ENCODE assay signal across 11 mouse cellular contexts in genomic region chr7:98289585-98289984, GRCm38 (mm10). TPM values are rescaled to one million over a fixed set of nuclear protein-coding genes. Genes with fewer than 3 reads are reported as not detected.
DNase-seq lines count a peak whose midpoint lies in the region; ATAC-seq and TF ChIP-seq lines count a peak whose summit lies in the region.
"Had no signal": no experiment of that assay in that cellular context is flagged by ENCODE, and none has a peak within 500 bp of the region (broad histone marks: within the 10 kb centered on the region; RNA-seq: fewer than 3 reads in every experiment).

No protein-coding gene starts in this region.

- no peaks in the 10 kb centered on the region for H3K27me3 ChIP-seq in hindbrain, postnatal 0 days (ENCODE audit: insufficient read depth, low read length)
- no peaks in the 10 kb centered on the region for H3K27me3 ChIP-seq in hindbrain, embryonic 12.5 days
- H3K27me3 ChIP-seq in lung, postnatal 0 days (replicated peaks; ENCODE audit: insufficient read depth, low read length), result no peaks in the 10 kb centered on the region
- H3K27me3 ChIP-seq in embryonic facial prominence, embryonic 10.5 days (replicated peaks; ENCODE audit: low read depth, poor library complexity, severe bottlenecking), result no peaks in the 10 kb centered on the region
- H3K27me3 ChIP-seq: limb, embryonic 12.5 days had no signal

- no peaks in the 10 kb centered on the region for H3K4me1 ChIP-seq in hindbrain, postnatal 0 days (ENCODE audit: insufficient read depth, low read length)
- H3K4me1 ChIP-seq in hindbrain, embryonic 12.5 days, result no peaks in the 10 kb centered on the region
- no peaks in the 10 kb centered on the region for H3K4me1 ChIP-seq in lung, postnatal 0 days (ENCODE audit: insufficient read depth, low read depth, low read length)
- no peaks in the 10 kb centered on the region for H3K4me1 ChIP-seq in embryonic facial prominence, embryonic 10.5 days
- H3K4me1 ChIP-seq: limb, embryonic 12.5 days had no signal

- 38% methylated on average over 3 of the region's 3 CpGs for WGBS in hindbrain, postnatal 0 days
- WGBS in hindbrain, embryonic 12.5 days, result 40% methylated on average over 3 of the region's 3 CpGs
- WGBS in lung, postnatal 0 days, result 42% methylated on average over 3 of the region's 3 CpGs
- WGBS in embryonic facial prominence, embryonic 10.5 days, result 32% methylated on average over 3 of the region's 3 CpGs

- TF ChIP-seq CTCF in hindbrain, postnatal 0 days (IDR thresholded peaks at IDR 0.05; ENCODE audit: low read depth), result peak; percentile 21; the same call in 1 of the 2 replicates
- TF ChIP-seq CTCF in lung, postnatal 0 days (IDR thresholded peaks at IDR 0.05), result peak; percentile 67

- H3K36me3 ChIP-seq in hindbrain, postnatal 0 days (ENCODE audit: insufficient read depth, low read length), result no peaks in the 10 kb centered on the region
- H3K36me3 ChIP-seq in hindbrain, embryonic 12.5 days, result no peaks in the 10 kb centered on the region
- H3K36me3 ChIP-seq in lung, postnatal 0 days (ENCODE audit: insufficient read depth, low read length), result no peaks in the 10 kb centered on the region
- H3K36me3 ChIP-seq in embryonic facial prominence, embryonic 10.5 days (replicated peaks), result no peaks in the 10 kb centered on the region
- H3K36me3 ChIP-seq: limb, embryonic 12.5 days had no signal

- no peaks in the 10 kb centered on the region for H3K9me3 ChIP-seq in hindbrain, postnatal 0 days (ENCODE audit: low read length)
- no peaks in the 10 kb centered on the region for H3K9me3 ChIP-seq in hindbrain, embryonic 12.5 days (replicated peaks)
- H3K9me3 ChIP-seq in lung, postnatal 0 days (ENCODE audit: low read length), result no peaks in the 10 kb centered on the region
- H3K9me3 ChIP-seq in embryonic facial prominence, embryonic 10.5 days, result no peaks in the 10 kb centered on the region
- H3K9me3 ChIP-seq: limb, embryonic 12.5 days had no signal

- H3K9ac ChIP-seq in hindbrain, postnatal 0 days (replicated peaks; ENCODE audit: low read length), result no peak overlapping the region
- no peak overlapping the region for H3K9ac ChIP-seq in hindbrain, embryonic 12.5 days
- no peak overlapping the region for H3K9ac ChIP-seq in lung, postnatal 0 days (replicated peaks; ENCODE audit: low read depth)
- H3K9ac ChIP-seq: limb, embryonic 12.5 days had no signal

- no peak overlapping the region for H3K27ac ChIP-seq in hindbrain, postnatal 0 days
- H3K27ac ChIP-seq in hindbrain, embryonic 12.5 days, result no peak overlapping the region
- no peak overlapping the region for H3K27ac ChIP-seq in lung, postnatal 0 days (ENCODE audit: low read length)
- no peak overlapping the region for H3K27ac ChIP-seq in embryonic facial prominence, embryonic 10.5 days (replicated peaks)
- H3K27ac ChIP-seq: limb, embryonic 12.5 days had no signal

- H3K4me3 ChIP-seq in hindbrain, postnatal 0 days (ENCODE audit: low read length), result no peak overlapping the region
- no peak overlapping the region for H3K4me3 ChIP-seq in hindbrain, embryonic 12.5 days
- no peak overlapping the region for H3K4me3 ChIP-seq in lung, postnatal 0 days (ENCODE audit: low read depth, low read length)
- no peak overlapping the region for H3K4me3 ChIP-seq in embryonic facial prominence, embryonic 10.5 days
- H3K4me3 ChIP-seq: erythroblast, embryonic 14.5 days; limb, embryonic 12.5 days; myocyte had no signal

- no peak for DNase-seq in hindbrain, postnatal 0 days (ENCODE audit: low spot score)
- peak; percentile 32 for DNase-seq in B cell, adult 2 months
- peak; percentile 33 for DNase-seq in T-cell, adult 2 months (ENCODE audit: low spot score)
- DNase-seq in lung, postnatal 0 days (ENCODE audit: low spot score), result peak; percentile 32
- no peak for DNase-seq in embryonic facial prominence, embryonic 10.5 days (ENCODE audit: low spot score)
- no peak for DNase-seq in urinary bladder, postnatal 25 days (ENCODE audit: low spot score)

- ATAC-seq in hindbrain, postnatal 0 days, result no peak
- no peak for ATAC-seq in hindbrain, embryonic 12.5 days (ENCODE audit: low FRiP score)
- ATAC-seq in lung, postnatal 0 days, result no peak
- no peak for ATAC-seq in erythroblast, adult 5-6 weeks (replicated peaks; ENCODE audit: low FRiP score, poor library complexity, severe bottlenecking)

- no peak for TF ChIP-seq EP300 in lung, postnatal 0 days (IDR thresholded peaks at IDR 0.05)

- H3K4me2 ChIP-seq in hindbrain, postnatal 0 days (ENCODE audit: low read depth, low read length), result no peak overlapping the region
- no peak overlapping the region for H3K4me2 ChIP-seq in hindbrain, embryonic 12.5 days (replicated peaks)
- H3K4me2 ChIP-seq in lung, postnatal 0 days (replicated peaks; ENCODE audit: low read depth, low read length), result no peak overlapping the region
- H3K4me2 ChIP-seq: limb, embryonic 12.5 days had no signal

RNA-seq across cellular contexts. Expression of gene Acer3, which starts 31.4 kb away (rescaled TPM):
- total RNA-seq in hindbrain, postnatal 0 days (2014; rRNA removed), result 14.7 and 18.1 TPM in 2 replicates
- 24.9 and 26.8 TPM in 2 replicates for polyA plus RNA-seq in hindbrain, postnatal 0 days (2015; fragmentation: Nextera tagmentation; extraction: Ambion mirVana)
- 14.9 and 15.8 TPM in 2 replicates for polyA plus RNA-seq in hindbrain, embryonic 12.5 days (2016; fragmentation: Nextera tagmentation; extraction: Ambion mirVana)
- 33.1 and 43.4 TPM in 2 replicates for polyA plus RNA-seq in lung, postnatal 0 days (2015; fragmentation: Nextera tagmentation; extraction: Ambion mirVana)
- 18.0 and 21.3 TPM in 2 replicates for polyA plus RNA-seq in embryonic facial prominence, embryonic 10.5 days (2016; fragmentation: Nextera tagmentation; extraction: Ambion mirVana)
- 18.4 and 22.2 TPM in 2 replicates for total RNA-seq in erythroblast, adult 5-6 weeks (2015; ENCODE audit: low replicate concordance)
- total RNA-seq in erythroblast, adult 5-6 weeks (2017; ENCODE audit: low replicate concordance), result 17.0 and 27.6 TPM in 2 replicates

Comparison
In these comparisons a context has a peak if more than half of its experiments do, and no peak if none do; other contexts are left out.
1. DNase-seq: peak in B cell, adult 2 months (2 of 2), T-cell, adult 2 months (single experiment) and lung, postnatal 0 days (single experiment); none in hindbrain, postnatal 0 days (single experiment), embryonic facial prominence, embryonic 10.5 days (single experiment) and urinary bladder, postnatal 25 days (single experiment).